ENCODE assay signal across 8 mouse cellular contexts in the genomic region with DNA sequence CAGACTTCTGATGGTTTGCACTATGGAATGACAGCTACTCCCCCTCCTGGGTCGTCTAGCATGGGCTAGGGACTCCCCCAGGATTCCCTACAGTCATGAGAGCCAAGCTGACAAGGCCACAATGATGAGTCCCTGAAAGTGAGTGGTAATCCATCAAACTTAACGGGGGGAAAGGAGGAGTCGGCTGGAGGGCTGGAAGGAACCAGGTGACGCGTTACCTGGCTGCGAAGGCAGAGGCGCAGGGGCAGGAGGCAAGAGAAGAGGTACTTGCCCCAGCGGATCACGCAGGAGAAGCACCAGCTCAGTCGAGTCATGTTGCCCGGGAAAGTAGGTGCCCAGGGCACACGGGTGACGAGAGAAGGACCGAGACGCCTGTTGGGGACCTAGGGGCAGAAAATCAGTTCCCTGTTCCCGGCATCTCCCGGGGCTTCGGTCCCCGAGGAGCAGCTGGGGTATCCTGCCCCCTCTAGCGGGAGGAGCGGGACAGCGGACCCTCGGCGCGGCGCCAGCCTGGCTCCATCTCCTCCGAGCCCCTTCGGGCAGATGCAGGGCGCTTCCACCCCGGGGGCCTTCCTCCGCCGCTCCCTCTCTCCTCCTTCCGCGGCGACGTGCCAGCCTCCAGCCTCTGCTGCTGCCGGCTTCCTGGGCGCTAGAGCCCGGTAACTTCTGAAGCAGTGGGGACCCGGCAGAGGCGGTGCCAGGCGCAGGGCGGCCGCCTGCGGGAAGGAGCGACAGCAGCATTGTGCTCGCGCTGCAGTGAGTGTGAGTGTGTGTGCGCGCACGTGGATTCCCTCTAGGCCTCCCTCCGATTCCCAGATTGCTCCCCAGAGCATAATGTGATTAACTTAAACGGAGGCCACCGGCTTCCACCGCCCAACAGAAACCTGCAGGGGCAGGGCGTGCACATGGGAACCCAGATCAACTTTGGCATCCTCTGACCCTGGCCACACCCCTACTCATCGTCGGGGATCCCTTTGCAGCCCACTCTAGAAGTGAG. TPM values are rescaled to one million over a fixed set of nuclear protein-coding genes. Genes with fewer than 3 reads are reported as not detected.
DNase-seq lines count a peak whose midpoint lies in the region; ATAC-seq and TF ChIP-seq lines count a peak whose summit lies in the region.

No protein-coding gene starts in this region.

- peak overlapping the region; percentile 56 for H3K4me3 ChIP-seq in forebrain, postnatal 0 days (ENCODE audit: low read depth, low read length)
- H3K4me3 ChIP-seq in kidney, embryonic 14.5 days (ENCODE audit: low read length): peak overlapping the region; percentile 52
- peak overlapping the region; percentile 32 for H3K4me3 ChIP-seq in liver, postnatal 0 days (ENCODE audit: low read depth, low read length)
- peak overlapping the region; percentile 44 for H3K4me3 ChIP-seq in olfactory bulb, adult 2 months (ENCODE audit: insufficient read depth, low read depth, low read length)

- H3K27ac ChIP-seq in forebrain, postnatal 0 days (ENCODE audit: low read depth, low read length): peak overlapping the region; percentile 66
- peak overlapping the region; percentile 56; the same call in 1 of the 2 replicates for H3K27ac ChIP-seq in kidney, embryonic 14.5 days (ENCODE audit: low read depth, low read length)
- H3K27ac ChIP-seq in liver, postnatal 0 days (ENCODE audit: low read depth): no peak overlapping the region
- H3K27ac ChIP-seq in olfactory bulb, adult 2 months (ENCODE audit: insufficient read depth, low read depth, low read length): no peak overlapping the region

- WGBS in forebrain, postnatal 0 days: under 1% methylated on average over 50 of the region's 58 CpGs
- WGBS in kidney, embryonic 14.5 days: under 1% methylated on average over 48 of the region's 58 CpGs
- WGBS in liver, postnatal 0 days (ENCODE audit: insufficient replicate concordance): 2% methylated on average over 39 of the region's 58 CpGs
- 2% methylated on average over 57 of the region's 58 CpGs for WGBS in olfactory bulb, adult 2 months

- TF ChIP-seq POLR2A in olfactory bulb, adult 2 months (IDR thresholded peaks at IDR 0.05; ENCODE audit: insufficient read depth, low read depth, low read length): no peak

- no peaks in the 10 kb centered on the region for H3K27me3 ChIP-seq in forebrain, postnatal 0 days (ENCODE audit: insufficient read depth, low read length)
- H3K27me3 ChIP-seq in kidney, embryonic 14.5 days (ENCODE audit: control insufficient read depth, insufficient read depth, low read length): peaks cover 4% of the 10 kb centered on the region; the same call in 1 of the 2 replicates
- peaks cover 66% of the 10 kb centered on the region for H3K27me3 ChIP-seq in liver, postnatal 0 days (ENCODE audit: insufficient read depth, low read length)

- H3K36me3 ChIP-seq in forebrain, postnatal 0 days (ENCODE audit: insufficient read depth): no peaks in the 10 kb centered on the region
- H3K36me3 ChIP-seq in kidney, embryonic 14.5 days (ENCODE audit: control insufficient read depth, insufficient read depth, low read length): no peaks in the 10 kb centered on the region
- no peaks in the 10 kb centered on the region for H3K36me3 ChIP-seq in liver, postnatal 0 days (replicated peaks; ENCODE audit: insufficient read depth, low read length)

- peak; percentile 56 for TF ChIP-seq CTCF in forebrain, postnatal 0 days (IDR thresholded peaks at IDR 0.05; ENCODE audit: low read depth)
- 0 out of 2 replicates have a peak, but pooled peaks have one; percentile 8 for TF ChIP-seq CTCF in liver, postnatal 0 days (IDR thresholded peaks at IDR 0.05; ENCODE audit: low read depth)
- no peak for TF ChIP-seq CTCF in olfactory bulb, adult 2 months (IDR thresholded peaks at IDR 0.05; ENCODE audit: insufficient read depth, low read depth, low read length)

- H3K4me2 ChIP-seq in forebrain, postnatal 0 days (ENCODE audit: low read depth): peak overlapping the region; percentile 97
- peak overlapping the region; percentile 92 for H3K4me2 ChIP-seq in kidney, embryonic 14.5 days (replicated peaks; ENCODE audit: low read depth, low read length)
- peak overlapping the region; percentile 55 for H3K4me2 ChIP-seq in liver, postnatal 0 days (ENCODE audit: low read depth, low read length)

- H3K9ac ChIP-seq in forebrain, postnatal 0 days: peak overlapping the region; percentile 72
- H3K9ac ChIP-seq in kidney, embryonic 14.5 days (ENCODE audit: low read depth, low read length): peak overlapping the region; percentile 62
- H3K9ac ChIP-seq in liver, postnatal 0 days (replicated peaks): 0 out of 2 replicates have a peak overlapping the region, but pooled peaks have one; percentile 11

- no peaks in the 10 kb centered on the region for H3K9me3 ChIP-seq in forebrain, postnatal 0 days (ENCODE audit: low read length)
- no peaks in the 10 kb centered on the region for H3K9me3 ChIP-seq in kidney, embryonic 14.5 days (ENCODE audit: control insufficient read depth, low read length)
- no peaks in the 10 kb centered on the region for H3K9me3 ChIP-seq in liver, postnatal 0 days (ENCODE audit: low read length)

- DNase-seq in ovary, postnatal 36 days (ENCODE audit: low spot score): peak; percentile 70
- DNase-seq in ovary, adult 18-20 months (ENCODE audit: low spot score): no peak
- peak; percentile 41 for DNase-seq in brain, adult 2 months (ENCODE audit: low read depth, low spot score)
- peak; percentile 85 for DNase-seq in forebrain, postnatal 0 days
- peak; percentile 31 for DNase-seq in liver, postnatal 0 days
- DNase-seq in adipocyte (ENCODE audit: low spot score): no peak

- no peak for TF ChIP-seq EP300 in liver, postnatal 0 days (IDR thresholded peaks at IDR 0.05; ENCODE audit: low read depth)

- H3K4me1 ChIP-seq in forebrain, postnatal 0 days (ENCODE audit: insufficient read depth): 0 out of 2 replicates have a peak, but pooled peaks cover 3% of the 10 kb centered on the region
- peaks cover 41% of the 10 kb centered on the region for H3K4me1 ChIP-seq in kidney, embryonic 14.5 days (ENCODE audit: control insufficient read depth, insufficient read depth, low read length)
- H3K4me1 ChIP-seq in liver, postnatal 0 days (ENCODE audit: insufficient read depth): peaks cover 8% of the 10 kb centered on the region; the same call in 1 of the 2 replicates
- H3K4me1 ChIP-seq in olfactory bulb, adult 2 months (ENCODE audit: control insufficient read depth, insufficient read depth, low read length): peaks cover 25% of the 10 kb centered on the region

- ATAC-seq in forebrain, postnatal 0 days: peak; percentile 87
- ATAC-seq in kidney, embryonic 14.5 days (ENCODE audit: low FRiP score, low TSS enrichment): peak; percentile 26
- no peak for ATAC-seq in liver, postnatal 0 days

RNA-seq across cellular contexts. Expression of gene Tns1, which starts 25.9 kb away (rescaled TPM):
- total RNA-seq in forebrain, postnatal 0 days (2014; rRNA removed): 10.2 and 21.8 TPM in 2 replicates
- 6.0 and 7.0 TPM in 2 replicates for polyA plus RNA-seq in forebrain, postnatal 0 days (2015; fragmentation: Nextera tagmentation; extraction: Ambion mirVana)
- 40.1 and 59.2 TPM in 2 replicates for polyA plus RNA-seq in kidney, embryonic 14.5 days (2014; fragmentation: Nextera tagmentation; extraction: Ambion mirVana)
- 12.1 and 12.8 TPM in 2 replicates for polyA plus RNA-seq in liver, postnatal 0 days (2015; fragmentation: Nextera tagmentation; extraction: Ambion mirVana)
- polyA plus RNA-seq in olfactory bulb, adult 2 months (2012; ENCODE audit: insufficient read depth, insufficient read length, low replicate concordance, missing spikeins): not detected in 2 replicates

RNA-seq across cellular contexts. Expression of gene Rufy4, which starts 27.0 kb away (rescaled TPM):
- 0.15 TPM in 1 of 2 replicates, not detected in the other for total RNA-seq in forebrain, postnatal 0 days (2014; rRNA removed)
- 0.08 and 0.13 TPM in 2 replicates for polyA plus RNA-seq in forebrain, postnatal 0 days (2015; fragmentation: Nextera tagmentation; extraction: Ambion mirVana)
- polyA plus RNA-seq in kidney, embryonic 14.5 days (2014; fragmentation: Nextera tagmentation; extraction: Ambion mirVana): not detected in 2 replicates
- 0.20 TPM in 1 of 2 replicates, not detected in the other for polyA plus RNA-seq in liver, postnatal 0 days (2015; fragmentation: Nextera tagmentation; extraction: Ambion mirVana)
- polyA plus RNA-seq in olfactory bulb, adult 2 months (2012; ENCODE audit: insufficient read depth, insufficient read length, low replicate concordance, missing spikeins): not detected in 2 replicates

RNA-seq across cellular contexts. Expression of gene Cxcr2, which starts 55.5 kb away (rescaled TPM):
- total RNA-seq in forebrain, postnatal 0 days (2014; rRNA removed): 0.48 TPM in 1 of 2 replicates, not detected in the other
- 0.05 TPM in 1 of 2 replicates, not detected in the other for polyA plus RNA-seq in forebrain, postnatal 0 days (2015; fragmentation: Nextera tagmentation; extraction: Ambion mirVana)
- polyA plus RNA-seq in kidney, embryonic 14.5 days (2014; fragmentation: Nextera tagmentation; extraction: Ambion mirVana): 0.10 TPM in 1 of 2 replicates, not detected in the other
- 2.5 and 3.2 TPM in 2 replicates for polyA plus RNA-seq in liver, postnatal 0 days (2015; fragmentation: Nextera tagmentation; extraction: Ambion mirVana)
- not detected in 2 replicates for polyA plus RNA-seq in olfactory bulb, adult 2 months (2012; ENCODE audit: insufficient read depth, insufficient read length, low replicate concordance, missing spikeins)

Comparison
In these comparisons a context has a peak if more than half of its experiments do, and no peak if none do; other contexts are left out.
1. DNase-seq: peak in ovary, postnatal 36 days (single experiment), brain, adult 2 months (single experiment), forebrain, postnatal 0 days (single experiment) and liver, postnatal 0 days (single experiment); none in ovary, adult 18-20 months (single experiment) and adipocyte (single experiment).
2. H3K27ac ChIP-seq: peak in forebrain, postnatal 0 days (single experiment) and kidney, embryonic 14.5 days (single experiment); none in liver, postnatal 0 days (single experiment) and olfactory bulb, adult 2 months (single experiment).
3. H3K9ac ChIP-seq: peak in every context shown above with its lines; median percentile 72 in forebrain, postnatal 0 days; 62 in kidney, embryonic 14.5 days; 11 in liver, postnatal 0 days.
4. Peak in every context shown above with its lines, with median percentiles within 50 percentile points of each other: H3K4me2 ChIP-seq and H3K4me3 ChIP-seq.